Mouse (Mus musculus) cortical plate, adult 2 months (tissue): ENCODE results near the gene Scgb1b30. TPM values are rescaled to one million over a fixed set of nuclear protein-coding genes. Genes with fewer than 3 reads are reported as not detected.

Experiments used
- H3K27ac ChIP-seq: fragments of 200-500 bp; 2 replicates; pipeline ENCODE4 v1.5.1; 2012; ENCODE audit warnings: low read length, control low read depth, inconsistent platforms; ENCODE audit not compliant: insufficient read depth
- H3K4me1 ChIP-seq: fragments of 200-500 bp; 2 replicates; pipeline ENCODE4 v1.6.1; 2011; ENCODE audit warnings: low read length; ENCODE audit not compliant: control insufficient read depth, insufficient read depth
- H3K4me3 ChIP-seq: fragments of 200-500 bp; 2 replicates; pipeline ENCODE4 v1.5.1; 2011; ENCODE audit warnings: mild to moderate bottlenecking, low read length, control low read depth; ENCODE audit not compliant: insufficient read depth
- CTCF ChIP-seq: fragments of 200-500 bp; IDR thresholded peaks from 2 replicates; pipeline ENCODE4 v1.5.1; 2011; ENCODE audit warnings: mild to moderate bottlenecking, control low read depth, low read length; ENCODE audit not compliant: insufficient read depth; ENCODE audit errors: extremely low read depth
- POLR2A ChIP-seq: fragments of 200-500 bp; IDR thresholded peaks from 2 replicates; pipeline ENCODE4 v1.6.1; 2011; ENCODE audit warnings: mild to moderate bottlenecking, low read length, control low read depth; ENCODE audit not compliant: insufficient read depth; ENCODE audit errors: extremely low read depth
- polyA plus RNA-seq: library from polyadenylated mRNA; depleted of rRNA; stranded (reverse); fragments of >200 nt; gene quantifications from 2 replicates; pipeline ENCODE4 v1.2.3, GENCODE M21; 2012; rRNA removed

The Scgb1b30 gene
- polyA plus RNA-seq, 1 experiment, result not detected

DNA sequence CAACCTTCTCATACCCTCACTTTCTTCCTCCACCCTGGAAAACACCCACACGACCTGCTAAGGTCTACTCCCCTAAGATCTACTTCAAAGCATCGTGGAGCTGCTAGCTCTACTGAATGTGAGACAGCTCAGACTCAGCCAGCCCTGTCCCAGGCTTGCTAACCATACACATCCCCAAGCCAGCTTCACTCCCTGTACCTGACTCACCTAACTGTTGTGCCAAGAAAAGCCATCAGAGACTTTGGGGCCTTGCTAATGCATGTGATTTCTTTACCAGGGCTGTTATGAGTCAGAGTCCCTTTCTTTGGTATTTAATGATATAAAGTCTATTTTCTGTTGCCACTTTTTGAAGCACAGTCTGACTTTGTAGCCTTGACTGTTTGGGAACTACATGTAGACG lies 35.9 kb downstream of the Scgb1b30 start:
- TF ChIP-seq POLR2A (no peak), CTCF (no peak)
- H3K4me1 ChIP-seq, result no peaks in the 10 kb centered on the region; the same call in 1 of the 2 replicates
- H3K27ac ChIP-seq, result no peak overlapping the region
- H3K4me3 ChIP-seq, result no peak overlapping the region

DNA sequence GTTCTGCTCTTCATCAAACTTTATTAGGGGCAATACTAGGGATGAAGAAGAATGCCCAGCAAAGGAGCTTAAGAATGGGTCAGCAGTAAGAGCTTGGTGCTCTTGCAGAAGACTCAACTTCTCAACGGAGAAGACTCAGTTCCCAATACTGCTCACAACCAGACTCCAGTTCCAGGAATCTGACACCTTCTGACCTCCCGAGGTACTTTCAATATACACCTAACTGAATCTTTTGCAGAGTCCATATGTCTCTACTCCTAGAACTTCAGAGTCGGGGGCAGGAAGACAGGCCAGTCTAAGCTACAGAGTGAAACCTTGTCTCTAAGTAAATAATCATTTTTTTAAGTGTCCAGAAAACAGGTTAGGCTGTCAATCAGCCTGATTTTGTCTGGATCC lies 36.7 kb downstream of the Scgb1b30 start:
- no peak overlapping the region for H3K27ac ChIP-seq
- H3K4me1 ChIP-seq, result no peaks in the 10 kb centered on the region; the same call in 1 of the 2 replicates
- H3K4me3 ChIP-seq, result peak overlapping the region; percentile 19; the same call in 1 of the 2 replicates
- TF ChIP-seq POLR2A, result no peak

DNA sequence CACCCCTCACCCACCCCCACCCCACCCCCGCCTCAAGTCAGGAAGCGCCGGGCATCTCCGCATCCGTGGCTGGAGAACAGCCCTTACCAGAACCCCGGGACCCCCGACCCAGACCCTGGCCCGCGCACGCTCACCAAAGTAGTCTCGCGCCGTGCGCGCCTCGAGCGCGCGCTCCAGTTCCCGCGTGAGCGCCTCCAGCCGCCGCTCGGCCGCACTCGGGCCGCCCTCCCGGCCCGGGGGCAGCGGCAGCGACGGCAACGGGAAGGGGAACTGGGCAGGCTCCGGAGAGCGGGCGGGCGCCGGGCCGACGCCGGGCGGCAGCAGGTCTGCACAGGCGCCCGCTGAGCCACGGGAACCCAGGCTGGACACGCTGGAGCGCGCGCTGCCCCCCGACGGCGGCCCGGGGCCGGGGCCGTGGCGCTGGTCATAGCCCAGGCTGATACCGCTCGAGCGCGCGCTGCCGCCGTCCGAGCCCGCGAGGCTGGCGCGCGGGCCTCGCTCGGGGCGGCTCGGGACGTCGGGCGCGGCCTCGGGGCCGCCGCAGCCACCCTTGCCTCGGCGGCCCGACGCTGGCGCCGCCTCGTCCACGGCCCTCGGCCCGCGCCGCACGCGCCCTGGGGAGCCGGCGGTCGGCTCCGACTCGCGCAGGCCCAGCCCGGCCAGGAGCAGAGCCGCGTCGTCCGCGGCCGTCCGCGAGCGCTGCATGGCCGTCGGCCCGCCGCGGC lies 37.3 kb downstream of the Scgb1b30 start:
- Histone ChIP-seq H3K4me1 (no peaks in the 10 kb centered on the region; the same call in 1 of the 2 replicates), H3K4me3 (peak overlapping the region; percentile 19), H3K27ac (no peak overlapping the region)
- TF ChIP-seq CTCF (no peak), POLR2A (no peak)

DNA sequence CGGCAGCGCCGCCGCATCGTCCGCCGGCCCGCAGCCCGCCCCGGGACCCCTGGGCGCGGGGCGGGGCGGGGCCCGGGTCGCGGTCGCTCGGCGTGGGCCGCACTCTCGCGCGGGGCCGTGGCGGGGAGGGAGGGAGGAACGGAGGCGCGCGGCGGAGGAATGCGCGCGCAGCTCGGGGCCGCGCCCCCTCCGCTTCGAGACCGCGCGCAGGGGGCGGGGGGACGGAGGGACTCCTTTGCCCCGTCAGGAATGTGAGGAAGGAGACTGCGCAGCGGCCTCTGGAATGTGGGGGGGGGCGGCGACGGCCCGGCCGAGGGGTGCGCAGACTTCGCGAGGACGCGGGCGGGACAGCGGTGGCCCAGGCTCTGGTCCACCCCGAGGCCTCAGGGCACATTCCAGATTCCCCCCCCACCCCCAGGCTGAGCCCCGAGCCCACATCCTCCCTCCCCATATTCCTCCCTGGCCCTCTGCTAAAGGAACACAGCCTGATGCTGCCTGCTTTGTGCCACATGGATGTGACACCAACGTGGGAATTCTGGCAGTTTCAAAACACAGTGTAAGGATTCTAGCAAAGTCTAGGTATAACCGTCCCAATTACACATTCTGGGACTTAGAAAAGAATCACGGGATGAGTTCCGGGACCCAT lies 38.0 kb downstream of the Scgb1b30 start, which contains the start of gene Wtip:
Wtip (minus strand) TSS at position 152 of the 646 bp plus-strand sequence.
- Histone ChIP-seq H3K4me3 (peak within 1 kb of the TSS; percentile 19), H3K27ac (no peak within 1 kb of the TSS), H3K4me1 (no peaks in the 10 kb centered on the region; the same call in 1 of the 2 replicates)
- TF ChIP-seq CTCF (no peak), POLR2A (no peak)

DNA sequence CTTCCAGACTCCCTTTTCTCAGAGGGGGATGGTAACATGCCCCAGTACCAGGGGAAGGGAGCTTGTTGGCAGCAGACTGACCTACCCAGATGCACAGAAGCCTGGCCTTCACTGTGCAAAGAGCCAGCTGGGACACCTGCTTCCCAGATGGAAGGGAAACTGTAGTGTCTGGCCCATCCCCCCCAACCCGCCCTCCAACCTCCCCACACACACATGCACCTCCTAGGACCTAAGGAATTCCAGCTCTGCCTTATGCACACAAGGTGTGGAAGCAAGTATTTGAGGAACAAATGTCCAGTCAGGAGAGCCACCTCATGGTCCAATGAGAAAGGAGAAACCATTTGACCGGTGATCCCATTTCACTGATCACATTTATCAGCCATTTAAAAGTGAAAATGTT lies 39.1 kb downstream of the Scgb1b30 start:
- Histone ChIP-seq H3K4me3 (no peak overlapping the region), H3K4me1 (no peaks in the 10 kb centered on the region; the same call in 1 of the 2 replicates), H3K27ac (no peak overlapping the region)
- TF ChIP-seq POLR2A, result no peak
- TF ChIP-seq CTCF, result no peak

DNA sequence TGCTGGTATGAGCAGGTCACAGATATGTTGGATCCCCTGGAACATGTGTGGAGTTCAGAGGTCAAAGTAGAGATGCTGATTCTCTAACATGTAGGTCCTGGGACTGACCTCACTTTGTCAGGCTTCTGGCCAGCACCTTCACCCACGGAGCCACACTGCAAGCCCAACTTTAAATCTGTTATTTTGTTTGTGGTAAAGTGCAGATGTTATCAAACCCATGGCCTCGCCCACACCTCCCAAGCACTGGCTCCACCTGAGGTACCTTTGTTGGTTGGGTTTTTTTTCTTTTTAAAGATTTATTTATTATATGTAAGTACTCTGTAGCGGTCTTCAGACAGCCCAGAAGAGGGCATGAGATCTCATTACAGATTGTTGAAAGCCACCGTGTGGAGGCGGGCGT lies 44.3 kb downstream of the Scgb1b30 start:
- TF ChIP-seq CTCF, result no peak
- no peak for TF ChIP-seq POLR2A
- Histone ChIP-seq H3K27ac (no peak overlapping the region), H3K4me1 (no peaks in the 10 kb centered on the region), H3K4me3 (no peak overlapping the region)

DNA sequence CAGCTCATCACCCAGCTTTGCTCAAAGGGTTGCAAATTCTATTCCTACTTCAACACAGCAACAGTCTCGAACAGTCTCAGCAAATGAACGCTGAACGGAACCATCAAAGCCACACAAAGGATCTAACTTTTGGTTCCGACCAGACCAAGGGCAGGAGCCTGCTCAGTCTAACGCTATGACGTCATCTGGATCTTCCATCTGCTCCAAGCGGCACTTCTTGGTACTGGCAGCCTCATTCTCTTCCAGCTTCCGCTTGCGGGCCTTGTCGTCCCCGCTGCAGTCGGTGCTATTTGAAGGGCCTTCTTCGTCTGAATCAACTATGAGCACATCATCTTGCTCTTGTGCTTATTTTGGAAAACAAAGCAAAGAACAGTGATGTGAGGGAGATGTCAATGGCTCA lies 45.9 kb downstream of the Scgb1b30 start:
- Histone ChIP-seq H3K4me1 (no peaks in the 10 kb centered on the region), H3K27ac (no peak overlapping the region; the same call in 1 of the 2 replicates), H3K4me3 (no peak overlapping the region)
- TF ChIP-seq POLR2A, result no peak
- TF ChIP-seq CTCF, result no peak

DNA sequence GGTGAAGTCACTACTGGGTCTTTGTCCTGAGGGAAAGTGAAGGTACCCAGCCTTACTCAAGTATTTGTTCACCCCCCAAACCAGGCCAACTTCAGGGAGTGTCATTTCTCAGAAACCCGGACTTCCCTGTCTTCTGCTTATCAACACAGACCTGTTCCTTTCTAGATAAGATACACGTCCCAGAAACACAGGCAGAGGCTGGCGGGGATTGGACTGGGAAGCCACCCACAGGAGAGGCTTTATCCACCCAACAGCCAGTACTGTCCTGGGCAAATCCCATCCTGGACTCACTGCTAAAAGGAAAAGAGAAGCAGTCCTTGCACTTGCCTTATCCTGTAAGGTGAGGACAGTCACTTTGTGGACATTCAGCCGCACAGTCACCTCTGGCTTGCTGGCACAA lies 52.0 kb downstream of the Scgb1b30 start:
- Histone ChIP-seq H3K27ac (no peak overlapping the region), H3K4me1 (no peaks in the 10 kb centered on the region), H3K4me3 (no peak overlapping the region)
- TF ChIP-seq CTCF, result no peak
- TF ChIP-seq POLR2A, result no peak

Other genes starting within 250 kb of the Scgb1b30 start
- not detected in 2 replicates for gene Scgb2b26, start 150.4 kb upstream of the Scgb1b30 start, polyA plus RNA-seq
- not detected in 2 replicates for gene Scgb2b27, start 81.5 kb upstream of the Scgb1b30 start, polyA plus RNA-seq
- gene Scgb1b27, start 73.9 kb upstream of the Scgb1b30 start, polyA plus RNA-seq, result not detected in 2 replicates
- gene Wtip, start 37.8 kb downstream of the Scgb1b30 start, polyA plus RNA-seq, result 11.0 and 12.5 TPM in 2 replicates
- 97.3 and 99.8 TPM in 2 replicates for gene Uba2, start 74.2 kb downstream of the Scgb1b30 start, polyA plus RNA-seq
- 28.3 and 30.5 TPM in 2 replicates for gene Pdcd2l, start 101.2 kb downstream of the Scgb1b30 start, polyA plus RNA-seq
- gene Gpi1, start 134.9 kb downstream of the Scgb1b30 start, polyA plus RNA-seq, result 708 and 714 TPM in 2 replicates
- gene Gm6096, start 155.6 kb downstream of the Scgb1b30 start, polyA plus RNA-seq, result not detected in 2 replicates
- 30.6 and 32.0 TPM in 2 replicates for gene 4931406P16Rik, start 218.1 kb downstream of the Scgb1b30 start, polyA plus RNA-seq